Mouse (Mus musculus): ENCODE data around the gene Crb1. TPM values are rescaled to one million over a fixed set of nuclear protein-coding genes. Genes with fewer than 3 reads are reported as not detected.
"Not testable (repeated sequence)": the region's sequence is repeated elsewhere in the genome, so short reads cannot be mapped to it uniquely, and the experiment has no call there.

Crb1 gene
- under 1 TPM; 0.14 to 0.20 TPM for total RNA-seq (2021)
- long read RNA-seq, experiment 1: 0 reads
- long read RNA-seq, experiment 2: 0 reads

DNA sequence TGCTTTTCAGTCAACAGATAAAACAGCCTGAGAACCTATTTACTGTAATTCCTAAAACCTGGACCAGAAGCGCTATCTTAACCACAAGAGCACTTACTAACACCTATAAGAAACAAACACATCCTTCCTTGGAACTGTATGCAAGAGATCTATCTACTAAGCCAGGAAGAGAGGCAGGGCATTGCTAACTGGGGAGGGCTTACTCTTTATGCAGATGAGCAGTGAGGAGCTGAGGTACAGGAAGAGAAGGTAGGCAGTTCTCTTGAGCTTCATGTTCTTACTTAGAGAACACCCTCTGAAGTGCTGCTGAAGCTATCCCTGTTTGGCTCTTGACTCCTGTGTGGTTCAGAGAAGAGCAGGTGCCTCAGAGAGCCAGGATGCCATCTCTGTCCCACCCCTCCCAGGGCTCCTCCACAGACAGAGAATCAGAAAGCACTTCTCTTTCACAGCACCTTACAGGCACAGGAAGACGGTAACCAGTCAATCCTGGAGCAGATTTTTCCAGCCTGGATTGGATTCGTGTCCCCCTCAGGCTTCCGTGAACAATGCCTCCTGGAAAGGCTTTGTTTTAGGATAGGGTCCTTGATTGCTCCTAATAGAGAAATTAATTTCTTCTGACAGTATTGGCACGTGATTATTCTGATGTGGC, at the start of gene Crb1:
Gene Crb1, minus strand, starts transcription at position 463 of the 649 bp plus-strand sequence.
- DNase-seq (ENCODE audit: low spot score in 2 of 2): no peak

GRCm38 (mm10) chr1:139425006-139425405, 48.1 kb upstream of the Crb1 start:
- no peak for DNase-seq (ENCODE audit: low spot score in 2 of 2)

DNA sequence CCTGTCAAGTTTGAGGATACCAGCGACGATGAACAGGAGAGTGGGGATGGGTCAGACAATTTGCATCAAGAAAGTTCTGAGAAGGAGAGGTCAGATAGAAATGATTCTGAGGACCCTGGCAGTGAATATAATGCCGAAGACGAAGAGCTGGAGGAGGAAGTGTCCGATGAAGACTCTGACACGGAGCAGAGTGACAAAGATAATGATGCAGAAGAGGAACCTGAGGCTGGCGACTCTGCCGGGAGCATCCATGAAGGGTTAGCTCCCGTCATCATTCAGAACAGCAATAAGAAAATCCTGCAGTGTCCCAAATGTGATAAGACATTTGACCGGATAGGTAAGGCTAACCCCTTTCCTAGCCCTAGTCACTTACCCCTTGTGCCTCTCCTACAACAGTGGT, 47.0 kb upstream of the Crb1 start:
- no peak for DNase-seq (ENCODE audit: low spot score in 2 of 2)

GRCm38 (mm10) chr1:139422941-139423340, 46.0 kb upstream of the Crb1 start:
- DNase-seq (ENCODE audit: low spot score in 2 of 2): no peak

GRCm38 (mm10) chr1:139421875-139422791, 45.2 kb upstream of the Crb1 start, which contains the start of gene Zbtb41:
Zbtb41 (plus strand) TSS chr1:139422288.
- DNase-seq (ENCODE audit: low spot score in 2 of 2): peak; percentile 76 to 82

DNA sequence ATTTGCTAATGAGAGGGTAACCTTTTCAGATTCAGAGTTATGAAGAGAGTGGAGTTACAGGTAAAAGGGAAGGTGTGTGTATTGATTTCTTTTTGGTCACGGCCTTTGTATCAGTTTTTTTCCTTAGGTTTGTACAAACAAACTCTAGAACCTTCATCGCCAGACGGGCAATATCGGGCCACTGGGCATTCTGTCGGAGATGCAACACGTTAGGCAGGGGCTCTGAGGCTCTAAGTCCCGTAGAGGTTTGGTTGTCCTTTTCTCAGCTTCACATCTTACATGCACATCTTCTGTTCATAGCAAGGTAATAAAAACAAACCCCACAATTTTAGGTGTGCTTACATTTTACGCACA, 44.6 kb upstream of the Crb1 start:
- DNase-seq (ENCODE audit: low spot score in 2 of 2): no peak

DNA sequence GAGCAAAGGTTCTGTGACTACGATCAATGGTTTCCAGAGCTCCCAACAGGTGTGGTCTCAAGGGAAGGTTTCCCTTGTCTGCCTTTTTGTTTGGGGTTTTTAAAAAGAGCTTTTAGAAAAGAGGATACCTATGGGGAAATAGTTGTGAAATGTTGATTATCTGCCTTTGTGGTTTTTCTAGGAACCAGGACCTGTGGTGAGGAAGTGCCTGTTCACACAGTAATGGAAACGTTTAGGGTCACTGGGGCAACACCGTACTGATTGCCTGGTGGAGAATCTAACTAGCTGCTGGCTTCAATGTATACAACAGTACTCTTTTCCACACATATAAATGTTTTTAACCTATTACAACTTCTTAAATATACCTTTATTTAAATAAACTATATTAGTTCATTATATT, 36.6 kb upstream of the Crb1 start:
- no peak for DNase-seq (ENCODE audit: low spot score in 2 of 2)

GRCm38 (mm10) chr1:139412365-139412764, 35.5 kb upstream of the Crb1 start:
- DNase-seq (ENCODE audit: low spot score in 2 of 2): not testable (repeated sequence)

DNA sequence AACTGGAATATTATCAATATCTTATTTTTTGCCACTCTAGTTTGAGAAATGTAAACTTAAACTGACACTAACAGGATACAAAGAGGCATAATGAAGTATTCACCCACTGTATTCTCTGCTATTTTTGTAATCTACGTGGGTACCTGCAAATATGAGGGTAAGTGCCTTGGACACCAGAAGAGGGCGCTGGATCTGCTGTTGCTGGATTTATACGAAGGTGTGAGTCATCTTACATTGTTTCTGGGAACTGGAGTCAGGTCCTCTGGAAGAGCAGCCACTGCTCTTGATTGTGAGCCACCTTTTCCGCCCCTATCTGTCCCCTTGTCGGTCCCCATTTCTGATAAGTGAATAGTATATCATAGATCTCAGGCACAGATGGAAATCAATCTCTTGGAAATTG, 30.8 kb upstream of the Crb1 start:
- DNase-seq (ENCODE audit: low spot score in 2 of 2): no peak

- DNase-seq (ENCODE audit: low spot score in 2 of 2): no peak
Measured at GRCm38 (mm10) chr1:139405766-139406165, 28.9 kb upstream of the Crb1 start.

DNA sequence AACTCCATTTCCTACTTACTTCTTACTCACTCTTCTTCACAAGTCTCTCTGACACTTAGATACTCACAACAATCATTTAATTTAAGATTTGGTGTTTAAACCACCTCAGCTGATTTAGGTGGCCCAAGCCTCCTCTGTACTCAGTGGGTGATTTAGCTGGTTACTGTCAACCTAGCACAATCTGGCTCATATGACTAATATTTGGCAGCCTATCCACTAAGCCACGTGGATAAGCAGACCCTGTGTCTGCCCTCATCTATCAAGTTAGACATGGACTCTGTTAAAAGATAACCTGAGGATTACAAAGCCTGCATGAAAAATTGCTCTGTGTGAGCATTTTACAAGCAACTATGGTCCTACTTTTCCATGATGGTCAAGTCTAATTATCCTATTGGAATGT, 19.7 kb upstream of the Crb1 start:
- no peak for DNase-seq (ENCODE audit: low spot score in 2 of 2)

DNA sequence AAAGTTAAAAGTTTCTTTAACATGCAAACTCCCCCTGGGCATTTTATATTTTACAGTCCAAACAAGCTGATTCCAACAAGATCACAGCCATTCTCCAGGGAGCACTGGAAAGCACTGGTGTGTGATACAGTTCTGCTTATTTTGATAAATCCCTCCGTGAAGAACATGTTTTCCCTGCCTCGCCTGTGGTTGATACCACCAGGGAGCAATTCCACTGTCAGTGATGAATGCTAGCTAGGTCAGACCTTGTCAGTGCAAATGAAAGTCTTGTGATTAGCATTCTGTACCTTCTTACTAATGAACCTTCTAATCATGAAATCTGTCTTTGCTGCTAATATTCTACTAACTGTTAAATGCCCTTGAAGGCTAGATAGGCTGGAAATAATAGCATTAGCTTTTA, 14.8 kb upstream of the Crb1 start:
- no peak for DNase-seq (ENCODE audit: low spot score in 2 of 2)

GRCm38 (mm10) chr1:139379621-139379984, 2.7 kb upstream of the Crb1 start:
- no peak for DNase-seq (ENCODE audit: low spot score in 2 of 2)

DNA sequence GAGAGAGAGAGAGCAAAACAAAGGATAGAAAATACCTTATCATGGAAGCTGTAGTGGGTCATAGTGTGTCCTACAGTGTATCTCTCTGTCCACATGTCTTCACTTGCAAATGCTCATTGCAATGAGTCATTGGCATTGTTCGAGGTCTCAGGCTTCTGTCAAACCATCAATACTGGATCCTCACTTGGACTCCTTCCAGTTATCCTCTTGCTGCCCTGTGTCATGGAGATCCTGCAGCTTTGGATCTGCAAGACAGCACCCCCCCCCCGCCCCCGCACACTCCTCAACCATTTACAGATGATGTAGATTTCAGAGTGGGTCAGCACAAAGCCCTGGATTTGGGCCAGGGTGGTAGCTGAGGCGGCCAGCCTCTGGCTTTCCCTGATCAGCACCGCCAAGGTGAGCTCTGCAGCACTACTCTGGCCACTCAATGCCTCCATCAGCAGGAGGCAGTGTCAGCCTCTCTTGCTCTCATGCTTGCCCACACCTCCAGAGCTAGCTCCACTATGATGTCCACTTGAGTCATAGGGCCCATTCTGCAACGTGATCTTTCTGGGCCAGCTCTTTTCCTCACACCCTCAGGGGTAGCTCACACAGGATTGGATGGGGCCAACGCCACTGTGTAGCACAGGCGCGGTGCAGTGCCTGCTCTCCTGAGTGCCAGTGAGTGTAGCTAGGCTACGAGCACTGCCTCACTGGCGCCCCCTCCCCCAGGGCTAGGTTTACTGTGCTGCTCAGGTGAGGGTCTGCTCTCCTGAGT, 2.1 kb upstream of the Crb1 start:
- DNase-seq (ENCODE audit: low spot score in 2 of 2): no peak

DNA sequence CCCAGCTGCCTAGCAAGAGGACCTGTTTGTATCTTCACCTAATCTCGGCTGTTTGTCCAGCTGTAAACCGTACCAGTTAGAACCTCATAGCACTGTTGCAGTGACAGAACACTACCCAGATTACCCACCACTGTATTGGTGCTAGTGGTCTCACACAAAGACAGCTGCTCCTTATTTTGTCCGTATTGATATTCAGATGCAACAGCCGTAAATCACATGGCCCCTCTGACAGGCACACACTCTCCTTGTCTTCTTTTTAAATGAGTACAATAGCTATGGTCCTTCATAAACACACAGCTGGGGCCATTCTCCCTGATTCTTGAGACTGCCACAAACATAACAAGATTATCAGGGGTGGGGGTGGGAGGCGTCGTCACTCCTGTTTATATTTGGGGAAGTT, 1.0 kb downstream of the Crb1 start:
- DNase-seq (ENCODE audit: low spot score in 2 of 2): no peak

- DNase-seq (ENCODE audit: low spot score in 2 of 2): no peak
Measured at GRCm38 (mm10) chr1:139371341-139371740, 5.6 kb downstream of the Crb1 start.

- no peak for DNase-seq (ENCODE audit: low spot score in 2 of 2)
Measured at GRCm38 (mm10) chr1:139348566-139348965, 28.3 kb downstream of the Crb1 start.

GRCm38 (mm10) chr1:139346602-139347371, 30.1 kb downstream of the Crb1 start:
- no peak for DNase-seq (ENCODE audit: low spot score in 2 of 2)

GRCm38 (mm10) chr1:139346030-139346601, 30.8 kb downstream of the Crb1 start:
- no peak for DNase-seq (ENCODE audit: low spot score in 2 of 2)

DNA sequence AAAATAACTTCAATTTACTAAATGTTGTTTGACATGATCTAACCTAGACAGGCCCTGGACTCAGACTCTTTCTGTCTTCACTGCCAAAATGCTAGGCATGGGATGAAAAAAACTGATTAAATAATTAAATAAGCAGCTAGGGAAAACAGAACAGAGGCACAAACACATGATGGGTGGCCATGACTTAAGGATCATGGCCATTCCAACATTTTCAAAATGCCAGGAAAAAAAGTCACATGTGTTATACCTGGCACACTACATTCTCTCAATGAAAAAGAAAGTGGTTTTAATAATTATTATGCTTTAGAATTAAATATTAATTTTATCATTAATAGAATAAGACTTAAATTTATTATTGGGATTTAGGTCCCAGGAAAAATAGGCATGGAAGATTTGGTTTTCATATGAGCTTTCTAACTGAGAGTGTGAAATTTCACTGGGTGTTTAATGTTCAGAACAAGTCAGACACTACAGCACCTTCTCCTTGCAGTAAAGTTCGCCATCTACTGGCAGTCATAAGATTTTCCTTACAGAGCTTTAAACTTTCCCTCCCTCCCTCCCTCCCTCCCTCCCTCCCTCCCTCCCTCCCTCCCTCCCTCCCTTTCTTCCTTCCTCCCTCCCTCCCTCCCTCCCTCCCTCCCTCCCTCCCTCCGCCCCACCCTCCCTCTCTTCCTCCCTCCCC, 36.6 kb downstream of the Crb1 start:
- no peak for DNase-seq (ENCODE audit: low spot score in 2 of 2)
